Mouse (Mus musculus): ENCODE data around the gene Olfr722.

GRCm38 (mm10) chr14:49860387-49860786, 41.4 kb downstream of the Olfr722 start:
- TF ChIP-seq POLR2A (IDR thresholded peaks at IDR 0.05; ENCODE audit: low read depth, low read length) (no peak), CTCF (IDR thresholded peaks at IDR 0.05; ENCODE audit: extremely low read depth, insufficient read length, insufficient replicate concordance, low read depth, low read length) (no peak)

Data from small intestine, adult 2 months (tissue).